Mouse (Mus musculus): ENCODE results near the gene Usp22.

- no peak for TF ChIP-seq CTCF (IDR thresholded peaks at IDR 0.05; ENCODE audit: low read depth)
- no peak for TF ChIP-seq EP300 (IDR thresholded peaks at IDR 0.05; ENCODE audit: low read depth)
Observed at GRCm38 (mm10) chr11:61192779-61193178, 17.9 kb upstream of the Usp22 start.
